Mouse (Mus musculus): ENCODE data around the gene Il22.
"Not testable (repeated sequence)": the region's sequence is repeated elsewhere in the genome, so short reads cannot be mapped to it uniquely, and the experiment has no call there.

Gene Il22

GRCm38 (mm10) chr10:118204642-118205041 is at the start of gene Il22:
TSS of gene Il22 (plus strand) at chr10:118204942.
- DNase-seq (ENCODE audit: low spot score in 2 of 2), result no peak

- DNase-seq (ENCODE audit: low spot score in 2 of 2), result no peak
Measured at GRCm38 (mm10) chr10:118155932-118156331, 48.8 kb upstream of the Il22 start.

- no peak for DNase-seq (ENCODE audit: low spot score in 2 of 2)
Measured at GRCm38 (mm10) chr10:118161131-118161530, 43.6 kb upstream of the Il22 start.

GRCm38 (mm10) chr10:118169212-118169611 is 35.5 kb upstream of the Il22 start:
- no peak for DNase-seq (ENCODE audit: low spot score in 2 of 2)

GRCm38 (mm10) chr10:118172416-118172815 is 32.3 kb upstream of the Il22 start:
- no peak for DNase-seq (ENCODE audit: low spot score in 2 of 2)

- no peak for DNase-seq (ENCODE audit: low spot score in 2 of 2)
Measured at GRCm38 (mm10) chr10:118172876-118173275, 31.9 kb upstream of the Il22 start.

- not testable (repeated sequence) for DNase-seq (ENCODE audit: low spot score in 2 of 2)
Measured at GRCm38 (mm10) chr10:118175542-118175941, 29.2 kb upstream of the Il22 start.

- no peak for DNase-seq (ENCODE audit: low spot score in 2 of 2)
Measured at GRCm38 (mm10) chr10:118178735-118179151, 26.0 kb upstream of the Il22 start.

- no peak for DNase-seq (ENCODE audit: low spot score in 2 of 2)
Measured at GRCm38 (mm10) chr10:118179265-118179664, 25.5 kb upstream of the Il22 start.

GRCm38 (mm10) chr10:118195150-118195549 is 9.6 kb upstream of the Il22 start:
- not testable (repeated sequence) for DNase-seq (ENCODE audit: low spot score in 2 of 2)

GRCm38 (mm10) chr10:118215719-118216393 is 11.1 kb downstream of the Il22 start:
- DNase-seq (ENCODE audit: low spot score in 2 of 2), result not testable (repeated sequence)

GRCm38 (mm10) chr10:118227629-118228028 is 22.9 kb downstream of the Il22 start:
- DNase-seq (ENCODE audit: low spot score in 2 of 2), result not testable (repeated sequence)

GRCm38 (mm10) chr10:118232607-118233006 is 27.9 kb downstream of the Il22 start:
- DNase-seq (ENCODE audit: low spot score in 2 of 2), result not testable (repeated sequence)

GRCm38 (mm10) chr10:118240680-118241079 is 35.9 kb downstream of the Il22 start, which contains the start of gene Gm32717:
TSS of gene Gm32717 (minus strand) at chr10:118240780.
- not testable (repeated sequence) for DNase-seq (ENCODE audit: low spot score in 2 of 2)

GRCm38 (mm10) chr10:118249006-118249595 is 44.4 kb downstream of the Il22 start:
- DNase-seq (ENCODE audit: low spot score in 2 of 2), result not testable (repeated sequence)

GRCm38 (mm10) chr10:118250852-118251295 is 46.1 kb downstream of the Il22 start:
- DNase-seq (ENCODE audit: low spot score in 2 of 2), result no peak

GRCm38 (mm10) chr10:118258388-118258787 is 53.6 kb downstream of the Il22 start, which contains the start of gene Gm32802:
TSS of gene Gm32802 (plus strand) at chr10:118258688.
- DNase-seq (ENCODE audit: low spot score in 2 of 2), result not testable (repeated sequence)

Data from spleen, postnatal 36 days (tissue).